Mouse (Mus musculus) hindbrain, embryonic 15.5 days (tissue): Measurements from ENCODE around the gene Ptprn2. TPM values are rescaled to one million over a fixed set of nuclear protein-coding genes. Genes with fewer than 3 reads are reported as not detected.
"Not testable (repeated sequence)": the region's sequence is repeated elsewhere in the genome, so short reads cannot be mapped to it uniquely, and the experiment has no call there.

Source experiments
- ATAC-seq: fragments of 200-750 bp; cut with Nextera tagmentation; 2 replicates; pipeline ENCODE4 v1.8.0; 2017; ENCODE audit warnings: low read depth, moderate number of reproducible peaks, moderate TSS enrichment; ENCODE audit not compliant: low FRiP score
- H3K27ac ChIP-seq: fragments of 300-500 bp; sonication (generic); replicated peaks from 2 replicates; pipeline ENCODE4 v1.5.1; 2015; ENCODE audit warnings: mild to moderate bottlenecking, inconsistent platforms
- H3K27me3 ChIP-seq: fragments of 300-500 bp; sonication (generic); 2 replicates; pipeline ENCODE4 v1.6.1; 2015; ENCODE audit warnings: control low read depth, inconsistent platforms
- H3K36me3 ChIP-seq: fragments of 300-500 bp; sonication (generic); 2 replicates; pipeline ENCODE4 v1.6.1; 2015; ENCODE audit warnings: control low read depth, inconsistent platforms
- H3K4me1 ChIP-seq: fragments of 300-500 bp; sonication (generic); replicated peaks from 2 replicates; pipeline ENCODE4 v1.6.1; 2015; ENCODE audit warnings: control low read depth, inconsistent platforms
- H3K4me2 ChIP-seq: fragments of 300-500 bp; sonication (generic); 2 replicates; pipeline ENCODE4 v1.6.1; 2015; ENCODE audit warnings: moderate library complexity, mild to moderate bottlenecking, inconsistent platforms
- H3K4me3 ChIP-seq: fragments of 300-500 bp; sonication (generic); 2 replicates; pipeline ENCODE4 v1.5.1; 2015; ENCODE audit warnings: mild to moderate bottlenecking, inconsistent platforms
- H3K9ac ChIP-seq: fragments of 300-500 bp; sonication (generic); 2 replicates; pipeline ENCODE4 v1.6.1; 2015; ENCODE audit warnings: inconsistent platforms
- H3K9me3 ChIP-seq: fragments of 300-500 bp; sonication (generic); 2 replicates; pipeline ENCODE4 v1.6.1; 2016; ENCODE audit warnings: control low read depth, inconsistent platforms
- WGBS: fragments of 180-500 bp; shearing (Covaris S2); methylation state at CpG from one replicate; pipeline ENCODE4 v1.1.7; 2015; 5-methylcytosine and 5-hydroxymethylcytosine counted together
- polyA plus RNA-seq: library from polyadenylated mRNA; unstranded; fragments of >200 nt; fragmentation: Nextera tagmentation; extraction: Ambion mirVana; gene quantifications from 2 replicates; pipeline ENCODE4 v1.2.1, GENCODE M21; 2015

Gene Ptprn2
- polyA plus RNA-seq, 1 experiment from 2014 or later, result 14.7 TPM

- Histone ChIP-seq H3K9me3 (no peaks in the 10 kb centered on the region), H3K4me1 (no peaks in the 10 kb centered on the region), H3K9ac (no peak overlapping the region), H3K4me2 (no peak overlapping the region), H3K27ac (no peak overlapping the region), H3K4me3 (no peak overlapping the region), H3K36me3 (no peaks in the 10 kb centered on the region), H3K27me3 (no peaks in the 10 kb centered on the region)
- WGBS, result 60% methylated on average over 1 of the region's 1 CpGs
- ATAC-seq, result no peak
These were observed 6.7 kb upstream of the Ptprn2 start for GRCm38 (mm10) chr12:116478771-116479170.

DNA sequence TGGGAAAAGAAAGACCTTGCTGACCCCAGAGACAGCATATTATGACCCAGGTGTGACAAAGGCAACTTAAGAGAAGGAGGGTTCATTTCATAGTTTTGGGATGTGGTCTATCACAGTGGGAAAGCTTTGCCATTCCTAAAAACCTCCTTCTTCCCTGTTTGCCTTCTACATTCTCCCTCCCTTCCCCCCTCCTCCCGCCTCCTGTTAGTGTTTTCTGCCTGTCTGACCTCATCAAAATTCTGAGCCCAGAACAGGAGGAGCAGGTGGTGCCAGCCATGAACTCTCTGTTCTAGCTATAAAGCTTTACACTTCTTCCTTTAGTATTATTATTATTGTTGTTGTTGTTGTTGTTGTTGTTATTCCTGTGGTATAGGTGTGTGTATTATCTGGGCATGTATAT, 3.6 kb upstream of the Ptprn2 start:
- no peak overlapping the region for H3K4me3 ChIP-seq
- H3K27ac ChIP-seq, result no peak overlapping the region
- no peak overlapping the region for H3K4me2 ChIP-seq
- no peaks in the 10 kb centered on the region for H3K36me3 ChIP-seq
- peaks cover 14% of the 10 kb centered on the region for H3K4me1 ChIP-seq
- no peaks in the 10 kb centered on the region for H3K9me3 ChIP-seq
- no peak for ATAC-seq
- 65% methylated on average over 1 of the region's 1 CpGs for WGBS
- H3K27me3 ChIP-seq, result no peaks in the 10 kb centered on the region
- no peak overlapping the region for H3K9ac ChIP-seq

- Histone ChIP-seq H3K4me1 (peaks cover 25% of the 10 kb centered on the region), H3K9ac (no peak overlapping the region), H3K4me2 (no peak overlapping the region), H3K27me3 (no peaks in the 10 kb centered on the region), H3K36me3 (no peaks in the 10 kb centered on the region), H3K4me3 (no peak overlapping the region), H3K9me3 (no peaks in the 10 kb centered on the region), H3K27ac (no peak overlapping the region)
- no peak for ATAC-seq
- WGBS, result 59% methylated on average over 2 of the region's 2 CpGs
These were observed 1.9 kb upstream of the Ptprn2 start for GRCm38 (mm10) chr12:116483581-116483980.

DNA sequence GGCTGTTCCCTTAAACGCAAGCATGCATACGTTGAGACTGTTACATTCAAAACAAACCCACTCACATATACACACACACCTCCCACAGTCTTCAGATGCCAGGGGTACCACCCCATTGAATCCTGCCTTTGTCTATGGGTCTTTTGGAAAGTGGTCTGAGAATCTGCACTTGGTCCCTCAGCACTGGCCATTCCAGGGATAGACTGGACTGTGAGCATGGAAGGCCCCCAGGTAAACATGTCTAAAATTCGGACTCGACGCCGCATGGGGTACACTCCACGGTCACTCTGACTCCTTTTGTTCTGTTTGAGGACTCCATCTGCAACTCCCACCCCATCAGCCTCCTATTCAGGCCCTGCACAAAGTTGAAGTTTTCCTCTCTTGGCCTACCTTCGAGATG, 529 bp upstream of the Ptprn2 start:
- WGBS, result 80% methylated on average over 8 of the region's 8 CpGs
- ATAC-seq, result peak; percentile 0; the same call in 1 of the 2 replicates
- Histone ChIP-seq H3K36me3 (no peaks in the 10 kb centered on the region), H3K27ac (peak overlapping the region; percentile 94), H3K9me3 (no peaks in the 10 kb centered on the region), H3K27me3 (no peaks in the 10 kb centered on the region), H3K4me3 (peak overlapping the region; percentile 73), H3K4me1 (peaks cover 25% of the 10 kb centered on the region), H3K4me2 (peak overlapping the region; percentile 84), H3K9ac (peak overlapping the region; percentile 81; the same call in 1 of the 2 replicates)

GRCm38 (mm10) chr12:116486404-116486730, 847 bp downstream of the Ptprn2 start:
- peak overlapping the region; percentile 81 for H3K9ac ChIP-seq
- peak; percentile 39 for ATAC-seq
- peak overlapping the region; percentile 94 for H3K27ac ChIP-seq
- WGBS, result 3% methylated on average over 10 of the region's 10 CpGs
- H3K27me3 ChIP-seq, result no peaks in the 10 kb centered on the region
- H3K9me3 ChIP-seq, result no peaks in the 10 kb centered on the region
- H3K36me3 ChIP-seq, result no peaks in the 10 kb centered on the region
- H3K4me1 ChIP-seq, result peaks cover 25% of the 10 kb centered on the region
- H3K4me3 ChIP-seq, result peak overlapping the region; percentile 73
- peak overlapping the region; percentile 84 for H3K4me2 ChIP-seq

DNA sequence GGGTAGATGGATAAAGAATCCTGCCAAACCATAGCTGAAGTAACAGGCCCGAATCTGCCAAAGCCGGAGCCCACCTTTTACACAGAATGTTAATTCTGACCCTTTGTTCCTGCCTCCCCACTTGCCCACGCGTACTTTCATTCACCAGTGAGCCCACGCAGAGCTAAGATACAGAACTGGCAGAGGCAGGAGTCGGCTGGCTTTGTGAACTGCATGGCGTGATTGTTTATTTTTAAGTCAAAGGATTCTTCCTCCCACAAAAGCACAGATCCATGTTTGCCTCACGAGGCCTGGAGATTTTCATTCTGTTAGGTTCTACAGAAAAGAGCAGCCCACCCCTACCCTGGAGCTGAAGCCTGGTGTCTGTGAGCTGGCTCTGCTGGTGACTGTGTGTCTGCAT, 3.3 kb downstream of the Ptprn2 start:
- no peak for ATAC-seq
- no peaks in the 10 kb centered on the region for H3K36me3 ChIP-seq
- no peaks in the 10 kb centered on the region for H3K9me3 ChIP-seq
- no peak overlapping the region for H3K4me3 ChIP-seq
- WGBS, result 58% methylated on average over 8 of the region's 8 CpGs
- no peak overlapping the region for H3K9ac ChIP-seq
- peaks cover 25% of the 10 kb centered on the region for H3K4me1 ChIP-seq
- H3K4me2 ChIP-seq, result no peak overlapping the region
- H3K27me3 ChIP-seq, result no peaks in the 10 kb centered on the region
- no peak overlapping the region for H3K27ac ChIP-seq

- Histone ChIP-seq H3K4me3 (no peak overlapping the region), H3K9me3 (no peaks in the 10 kb centered on the region), H3K27ac (no peak overlapping the region), H3K36me3 (no peaks in the 10 kb centered on the region), H3K4me2 (no peak overlapping the region), H3K9ac (no peak overlapping the region), H3K27me3 (no peaks in the 10 kb centered on the region), H3K4me1 (peaks cover 15% of the 10 kb centered on the region)
- ATAC-seq, result no peak
- WGBS, result 92% methylated on average over 5 of the region's 5 CpGs
These were observed 5.2 kb downstream of the Ptprn2 start for GRCm38 (mm10) chr12:116490575-116491356.

DNA sequence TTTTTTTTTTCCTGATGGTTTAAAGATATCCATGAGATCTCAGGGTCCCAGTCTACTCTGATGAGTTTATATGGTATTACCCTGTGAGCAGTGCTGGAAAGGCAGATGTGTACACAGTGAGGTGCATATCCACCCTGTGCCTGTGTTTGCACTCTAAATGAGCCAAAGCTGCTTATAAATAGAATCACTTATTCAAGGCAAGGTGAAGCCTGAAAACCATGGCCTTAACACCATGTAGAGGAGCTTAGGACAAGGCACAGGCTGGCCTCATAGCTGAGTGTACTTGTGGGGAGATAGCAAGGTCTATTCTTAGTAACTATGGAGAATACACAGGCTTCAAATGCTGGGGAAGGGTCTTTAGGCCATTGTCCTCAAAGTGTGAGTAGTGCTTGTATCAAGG, 13.1 kb downstream of the Ptprn2 start:
- H3K27me3 ChIP-seq, result no peaks in the 10 kb centered on the region
- no peak overlapping the region for H3K4me2 ChIP-seq
- no peak overlapping the region for H3K9ac ChIP-seq
- no peak for ATAC-seq
- no peaks in the 10 kb centered on the region for H3K4me1 ChIP-seq
- H3K4me3 ChIP-seq, result no peak overlapping the region
- no peaks in the 10 kb centered on the region for H3K36me3 ChIP-seq
- H3K9me3 ChIP-seq, result no peaks in the 10 kb centered on the region
- no peak overlapping the region for H3K27ac ChIP-seq

DNA sequence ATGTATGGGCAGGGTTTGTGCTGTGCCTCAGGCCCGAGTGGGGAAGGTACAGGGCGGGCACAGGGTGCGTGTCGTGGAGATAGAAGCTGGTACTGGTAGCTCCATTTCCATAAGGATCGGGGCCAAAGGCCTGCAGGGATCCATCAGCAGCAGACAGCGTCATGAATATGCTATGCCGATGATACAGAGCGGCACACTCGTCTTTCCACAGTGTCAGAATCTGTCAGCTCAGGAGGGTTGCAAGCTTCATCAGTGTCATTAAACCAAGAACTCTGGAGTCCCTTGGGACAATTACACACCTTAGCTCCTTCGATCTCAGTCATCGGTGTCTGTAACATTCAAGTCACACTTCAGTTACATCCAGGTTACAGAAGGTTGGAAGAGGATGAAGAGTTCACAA, 15.1 kb downstream of the Ptprn2 start:
- H3K4me2 ChIP-seq, result no peak overlapping the region
- no peak overlapping the region for H3K27ac ChIP-seq
- no peaks in the 10 kb centered on the region for H3K36me3 ChIP-seq
- no peak for ATAC-seq
- no peak overlapping the region for H3K9ac ChIP-seq
- WGBS, result 75% methylated on average over 11 of the region's 11 CpGs
- H3K4me1 ChIP-seq, result no peaks in the 10 kb centered on the region
- H3K9me3 ChIP-seq, result no peaks in the 10 kb centered on the region
- no peaks in the 10 kb centered on the region for H3K27me3 ChIP-seq
- no peak overlapping the region for H3K4me3 ChIP-seq

GRCm38 (mm10) chr12:116512482-116512881, 27.0 kb downstream of the Ptprn2 start:
- no peak for ATAC-seq
- 91% methylated on average over 1 of the region's 1 CpGs for WGBS

GRCm38 (mm10) chr12:116513788-116514187, 28.3 kb downstream of the Ptprn2 start:
- not testable (repeated sequence) for H3K27ac ChIP-seq, H3K4me1 ChIP-seq, H3K9me3 ChIP-seq, H3K27me3 ChIP-seq, H3K9ac ChIP-seq, H3K4me3 ChIP-seq, H3K36me3 ChIP-seq, H3K4me2 ChIP-seq, ATAC-seq
- 82% methylated on average over 2 of the region's 2 CpGs for WGBS

More at GRCm38 (mm10) chr12:116512482-116512881, 27.0 kb downstream of the Ptprn2 start:
- no peak overlapping the region for H3K27ac ChIP-seq
- 0 out of 2 replicates have a peak, but pooled peaks cover 5% of the 10 kb centered on the region for H3K9me3 ChIP-seq
- H3K4me2 ChIP-seq, result no peak overlapping the region
- H3K4me1 ChIP-seq, result peaks cover 5% of the 10 kb centered on the region; the same call in 1 of the 2 replicates
- no peak overlapping the region for H3K4me3 ChIP-seq
- no peak overlapping the region for H3K9ac ChIP-seq
- H3K27me3 ChIP-seq, result no peaks in the 10 kb centered on the region
- no peaks in the 10 kb centered on the region for H3K36me3 ChIP-seq

DNA sequence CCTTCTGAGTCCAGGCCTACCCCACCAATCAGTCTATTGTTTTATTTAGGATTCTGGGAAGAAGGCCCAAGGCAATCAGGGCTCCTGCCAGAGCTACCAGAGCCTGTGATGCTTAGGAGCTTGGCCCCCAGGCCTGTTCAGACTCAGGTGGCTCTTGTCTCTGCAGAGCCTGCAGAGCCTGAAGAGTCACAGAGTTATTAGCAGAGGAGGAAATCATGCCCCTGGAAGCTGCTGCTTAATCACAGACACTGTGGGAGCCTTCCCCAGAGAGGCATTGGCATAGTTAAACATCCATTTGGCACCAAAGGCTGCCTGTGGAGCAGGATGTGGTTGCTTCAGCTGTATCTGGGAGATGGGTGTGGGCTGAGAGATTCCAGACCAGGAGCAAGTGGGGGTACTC, 30.3 kb downstream of the Ptprn2 start:
- ATAC-seq, result peak; percentile 49; the same call in 1 of the 2 replicates

DNA sequence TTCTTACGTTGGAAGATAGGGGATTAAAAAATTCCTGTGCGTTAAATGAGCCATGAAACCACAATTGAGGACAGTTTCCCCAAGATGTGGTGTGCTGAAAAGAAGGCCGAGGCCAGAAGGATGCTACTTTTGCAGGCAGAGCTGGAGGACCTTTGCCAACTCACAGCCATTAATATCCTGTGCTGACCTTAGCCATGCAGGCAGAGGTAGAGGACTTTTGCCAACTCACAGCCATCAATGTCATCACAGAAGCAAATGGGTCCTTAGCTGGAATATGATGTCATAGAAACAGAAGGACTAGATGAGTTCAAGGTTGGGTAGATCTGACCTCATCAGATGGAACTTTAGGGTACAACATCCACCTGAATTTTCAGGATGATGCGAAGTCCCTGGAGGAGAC, 43.3 kb downstream of the Ptprn2 start:
- Histone ChIP-seq H3K4me1 (no peaks in the 10 kb centered on the region), H3K27me3 (no peaks in the 10 kb centered on the region), H3K27ac (no peak overlapping the region), H3K4me3 (no peak overlapping the region), H3K9ac (no peak overlapping the region), H3K4me2 (no peak overlapping the region), H3K9me3 (no peaks in the 10 kb centered on the region), H3K36me3 (no peaks in the 10 kb centered on the region)
- ATAC-seq, result no peak
- 82% methylated on average over 4 of the region's 4 CpGs for WGBS

More for the DNA sequence above, 30.3 kb downstream of the Ptprn2 start:
- Histone ChIP-seq H3K9ac (no peak overlapping the region), H3K4me1 (peaks cover 5% of the 10 kb centered on the region; the same call in 1 of the 2 replicates), H3K9me3 (no peaks in the 10 kb centered on the region), H3K27ac (no peak overlapping the region), H3K4me2 (no peak overlapping the region), H3K4me3 (no peak overlapping the region), H3K27me3 (no peaks in the 10 kb centered on the region), H3K36me3 (no peaks in the 10 kb centered on the region)
